Mouse (Mus musculus) liver, adult 2 months (tissue): ENCODE measurements around the gene Pafah2.

ENCODE experiments used
- CTCF ChIP-seq: fragments of 200-500 bp; IDR thresholded peaks from 2 replicates; pipeline ENCODE4 v1.5.1; 2011; ENCODE audit warnings: low read depth, low read length, control low read depth
- POLR2A ChIP-seq: fragments of 200-500 bp; IDR thresholded peaks from 2 replicates; pipeline ENCODE4 v1.6.1; 2011; ENCODE audit warnings: low read length, control low read depth; ENCODE audit not compliant: insufficient read depth; ENCODE audit errors: extremely low read depth

DNA sequence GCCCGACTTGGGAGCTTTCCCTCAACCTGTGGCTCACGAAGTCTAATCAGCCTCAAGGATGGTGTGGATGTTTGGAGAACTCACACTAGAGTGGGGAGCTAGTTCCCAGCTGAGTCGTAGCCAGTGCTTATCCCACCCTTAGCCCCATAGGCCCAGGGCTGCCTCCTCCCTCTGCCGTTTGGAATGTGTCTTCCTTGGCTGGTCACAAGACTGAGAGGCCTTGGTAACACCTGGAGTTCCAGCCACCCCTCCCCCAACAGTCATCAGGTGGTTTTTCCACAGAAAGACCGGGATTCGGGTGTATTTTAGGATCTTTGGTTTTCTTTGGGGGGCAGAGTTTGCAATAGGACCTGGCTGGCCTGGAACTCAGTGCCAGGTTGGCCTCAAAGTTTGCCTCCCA lies 45.5 kb upstream of the Pafah2 start:
- TF ChIP-seq CTCF (no peak), POLR2A (no peak)
